10 mouse cellular contexts compared by ENCODE assay signal in genomic region chr19:5302455-5302854, GRCm38 (mm10). TPM values are rescaled to one million over a fixed set of nuclear protein-coding genes. Genes with fewer than 3 reads are reported as not detected.
DNase-seq lines count a peak whose midpoint lies in the region; ATAC-seq and TF ChIP-seq lines count a peak whose summit lies in the region.
"Had no signal": no experiment of that assay in that cellular context is flagged by ENCODE, and none has a peak within 500 bp of the region (broad histone marks: within the 10 kb centered on the region; RNA-seq: fewer than 3 reads in every experiment).

No protein-coding gene starts in this region.

- H3K9me3 ChIP-seq in heart, embryonic 11.5 days (replicated peaks; ENCODE audit: control insufficient read depth, low read length) = no peaks in the 10 kb centered on the region
- H3K9me3 ChIP-seq in kidney, embryonic 14.5 days (ENCODE audit: control insufficient read depth, low read length) = peaks cover 7% of the 10 kb centered on the region

- H3K4me1 ChIP-seq in heart, adult 2 months (ENCODE audit: control insufficient read depth, insufficient read depth, low read length) = peaks cover 3% of the 10 kb centered on the region; the same call in 1 of the 2 replicates
- peaks cover 9% of the 10 kb centered on the region; the same call in 1 of the 2 replicates for H3K4me1 ChIP-seq in heart, embryonic 11.5 days (ENCODE audit: control insufficient read depth, insufficient read depth, low read length)
- peaks cover 7% of the 10 kb centered on the region for H3K4me1 ChIP-seq in testis, adult 2 months (ENCODE audit: control insufficient read depth, insufficient read depth, low read length)
- H3K4me1 ChIP-seq in kidney, embryonic 14.5 days (ENCODE audit: control insufficient read depth, insufficient read depth, low read length) = 0 out of 2 replicates have a peak, but pooled peaks cover 7% of the 10 kb centered on the region

- H3K36me3 ChIP-seq in heart, adult 2 months (ENCODE audit: control insufficient read depth, insufficient read depth, low read length) = no peaks in the 10 kb centered on the region
- H3K36me3 ChIP-seq in heart, embryonic 11.5 days (ENCODE audit: control insufficient read depth, insufficient read depth, low read length) = no peaks in the 10 kb centered on the region; the same call in 1 of the 2 replicates
- H3K36me3 ChIP-seq in testis, adult 2 months (ENCODE audit: control insufficient read depth, insufficient read depth, low read length) = no peaks in the 10 kb centered on the region
- no peaks in the 10 kb centered on the region for H3K36me3 ChIP-seq in kidney, embryonic 14.5 days (ENCODE audit: control insufficient read depth, insufficient read depth, low read length)

- intact Hi-C loops in heart, adult 2 months (cut with DNase I) = loop anchor here (2.0 kb wide), 1 partner anchor 46 kb away; the partner anchor contains the start of gene Cst6

- no peaks in the 10 kb centered on the region for H3K79me2 ChIP-seq in heart, adult 2 months (replicated peaks; ENCODE audit: control insufficient read depth, insufficient read depth, low read length)

- H3K4me2 ChIP-seq in heart, embryonic 11.5 days = no peak overlapping the region
- H3K4me2 ChIP-seq in kidney, embryonic 14.5 days (replicated peaks; ENCODE audit: low read depth, low read length) = no peak overlapping the region

- no peak for TF ChIP-seq POLR2A in heart, adult 2 months (IDR thresholded peaks at IDR 0.05; ENCODE audit: insufficient read depth, low read depth, low read length)
- TF ChIP-seq POLR2A in testis, adult 2 months (IDR thresholded peaks at IDR 0.05; ENCODE audit: control insufficient read depth, low read depth, low read length) = no peak

- peak in 1 of 2 experiments; percentile 50 for DNase-seq in heart, adult 2 months
- no peak for DNase-seq in testis, postnatal 14 days (ENCODE audit: low spot score)
- peak; percentile 40 for DNase-seq in c-Kit-positive CD71-positive TER-119-positive erythroid progenitor cells, embryonic 14.5 days (ENCODE audit: low spot score)
- no peak for DNase-seq in urinary bladder, postnatal 10 days (ENCODE audit: low spot score)

- no peak for ATAC-seq in heart, embryonic 11.5 days (replicated peaks; ENCODE audit: insufficient number of reproducible peaks, low FRiP score, low TSS enrichment)
- ATAC-seq in kidney, embryonic 14.5 days (ENCODE audit: low FRiP score, low TSS enrichment) = peak; percentile 44; the same call in 1 of the 2 replicates
- ATAC-seq in monocyte, adult 5-6 weeks (replicated peaks; ENCODE audit: insufficient number of reproducible peaks, low FRiP score, low TSS enrichment, poor library complexity, severe bottlenecking) = peak; percentile 51; the same call in 1 of the 2 replicates

- H3K27ac ChIP-seq in heart, adult 2 months = no peak overlapping the region
- no peak overlapping the region for H3K27ac ChIP-seq in heart, embryonic 11.5 days (ENCODE audit: low read depth, low read length)
- no peak overlapping the region for H3K27ac ChIP-seq in testis, adult 2 months (ENCODE audit: control insufficient read depth, insufficient read depth, low read depth, low read length)
- H3K27ac ChIP-seq in kidney, embryonic 14.5 days (ENCODE audit: low read depth, low read length) = no peak overlapping the region

- H3K9ac ChIP-seq in heart, adult 2 months (ENCODE audit: low read depth, low read length) = no peak overlapping the region
- H3K9ac ChIP-seq in heart, embryonic 11.5 days (ENCODE audit: low read depth, low read length) = no peak overlapping the region
- H3K9ac ChIP-seq in kidney, embryonic 14.5 days (ENCODE audit: low read depth, low read length) = no peak overlapping the region

- no peak for TF ChIP-seq EP300 in heart, adult 2 months (IDR thresholded peaks at IDR 0.05; ENCODE audit: insufficient read depth, low read depth, low read length)

- peak; percentile 70 for TF ChIP-seq CTCF in heart, adult 2 months (IDR thresholded peaks at IDR 0.05)
- TF ChIP-seq CTCF in testis, adult 2 months (IDR thresholded peaks at IDR 0.05; ENCODE audit: control insufficient read depth, insufficient read depth, insufficient replicate concordance, low read depth, low read length) = peak; percentile 36; the same call in 1 of the 2 replicates

- no peak overlapping the region for H3K4me3 ChIP-seq in heart, adult 2 months
- H3K4me3 ChIP-seq in heart, embryonic 11.5 days (ENCODE audit: low read depth, low read length) = no peak overlapping the region
- no peak overlapping the region for H3K4me3 ChIP-seq in testis, adult 2 months (ENCODE audit: control insufficient read depth, low read depth, low read length)
- H3K4me3 ChIP-seq in kidney, embryonic 14.5 days (ENCODE audit: low read length) = no peak overlapping the region
- H3K4me3 ChIP-seq: erythroblast, embryonic 14.5 days; megakaryocyte, embryonic 14.5 days had no signal

- no peaks in the 10 kb centered on the region for H3K27me3 ChIP-seq in heart, adult 2 months (ENCODE audit: control insufficient read depth, insufficient read depth, low read length)
- peaks cover 12% of the 10 kb centered on the region for H3K27me3 ChIP-seq in heart, embryonic 11.5 days (ENCODE audit: control insufficient read depth, insufficient read depth, low read length)
- H3K27me3 ChIP-seq in testis, adult 2 months (ENCODE audit: control insufficient read depth, insufficient read depth, low read length) = no peaks in the 10 kb centered on the region; the same call in none of the 2 replicates
- H3K27me3 ChIP-seq in kidney, embryonic 14.5 days (ENCODE audit: control insufficient read depth, insufficient read depth, low read length) = 0 out of 2 replicates have a peak, but pooled peaks cover 3% of the 10 kb centered on the region

- WGBS in heart, adult 2 months = 16% methylated on average over 4 of the region's 4 CpGs
- WGBS in heart, embryonic 11.5 days (ENCODE audit: insufficient replicate concordance) = 13% methylated on average over 4 of the region's 4 CpGs
- WGBS in kidney, embryonic 14.5 days = 19% methylated on average over 4 of the region's 4 CpGs

RNA-seq across cellular contexts. Expression of gene Gal3st3, which starts 4.3 kb away (rescaled TPM):
- 10 to 100 TPM; 27.2 to 29.9 TPM for total RNA-seq in heart, adult 2 months (2021)
- polyA plus RNA-seq in heart, adult 2 months (2012; rRNA removed) = 35.5 and 36.1 TPM in 2 replicates
- 3.8 and 4.8 TPM in 2 replicates for polyA plus RNA-seq in heart, embryonic 11.5 days (2014; fragmentation: Nextera tagmentation; extraction: Ambion mirVana)
- polyA plus RNA-seq in testis, adult 2 months (2012; rRNA removed) = 2.2 and 2.4 TPM in 2 replicates
- 2.9 and 4.4 TPM in 2 replicates for polyA plus RNA-seq in kidney, embryonic 14.5 days (2014; fragmentation: Nextera tagmentation; extraction: Ambion mirVana)
- total RNA-seq in monocyte, adult 5-6 weeks (2017) = not detected in 3 replicates
- polyA plus RNA-seq: erythroblast, embryonic 14.5 days had no signal

RNA-seq across cellular contexts. Expression of gene Sf3b2, which starts 7.2 kb away (rescaled TPM):
- total RNA-seq in heart, adult 2 months (2021) = 100 to 1,000 TPM; 103 to 121 TPM
- 83.1 and 94.5 TPM in 2 replicates for polyA plus RNA-seq in heart, adult 2 months (2012; rRNA removed)
- polyA plus RNA-seq in heart, embryonic 11.5 days (2014; fragmentation: Nextera tagmentation; extraction: Ambion mirVana) = 224 and 239 TPM in 2 replicates
- polyA plus RNA-seq in testis, adult 2 months (2012; rRNA removed) = 92.2 and 93.4 TPM in 2 replicates
- 293 and 384 TPM in 2 replicates for polyA plus RNA-seq in kidney, embryonic 14.5 days (2014; fragmentation: Nextera tagmentation; extraction: Ambion mirVana)
- total RNA-seq in monocyte, adult 5-6 weeks (2017) = 229 to 250 TPM (median 247 TPM) in 3 replicates

RNA-seq across cellular contexts. Expression of gene Pacs1, which starts 29.5 kb away (rescaled TPM):
- total RNA-seq in heart, adult 2 months (2021) = 10 to 100 TPM; 20.8 to 21.6 TPM
- 25.7 and 28.5 TPM in 2 replicates for polyA plus RNA-seq in heart, adult 2 months (2012; rRNA removed)
- 21.4 and 22.8 TPM in 2 replicates for polyA plus RNA-seq in heart, embryonic 11.5 days (2014; fragmentation: Nextera tagmentation; extraction: Ambion mirVana)
- polyA plus RNA-seq in testis, adult 2 months (2012; rRNA removed) = 163 and 169 TPM in 2 replicates
- 17.6 and 30.4 TPM in 2 replicates for polyA plus RNA-seq in kidney, embryonic 14.5 days (2014; fragmentation: Nextera tagmentation; extraction: Ambion mirVana)
- total RNA-seq in monocyte, adult 5-6 weeks (2017) = 11.1 to 32.0 TPM (median 19.2 TPM) in 3 replicates

RNA-seq across cellular contexts. Expression of gene Catsper1, which starts 33.1 kb away (rescaled TPM):
- total RNA-seq in heart, adult 2 months (2021) = not detected
- polyA plus RNA-seq in heart, adult 2 months (2012; rRNA removed) = 0.16 TPM in 1 of 2 replicates, not detected in the other
- not detected in 2 replicates for polyA plus RNA-seq in heart, embryonic 11.5 days (2014; fragmentation: Nextera tagmentation; extraction: Ambion mirVana)
- 219 and 262 TPM in 2 replicates for polyA plus RNA-seq in testis, adult 2 months (2012; rRNA removed)
- not detected in 2 replicates for polyA plus RNA-seq in kidney, embryonic 14.5 days (2014; fragmentation: Nextera tagmentation; extraction: Ambion mirVana)
- not detected in 3 replicates for total RNA-seq in monocyte, adult 5-6 weeks (2017)
- polyA plus RNA-seq: erythroblast, embryonic 14.5 days had no signal

RNA-seq across cellular contexts. Expression of gene Cst6, which starts 46.9 kb away (rescaled TPM):
- 10 to 100 TPM; 10.9 to 16.8 TPM for total RNA-seq in heart, adult 2 months (2021)
- polyA plus RNA-seq in heart, adult 2 months (2012; rRNA removed) = 5.7 and 10.4 TPM in 2 replicates
- 0.60 and 0.84 TPM in 2 replicates for polyA plus RNA-seq in heart, embryonic 11.5 days (2014; fragmentation: Nextera tagmentation; extraction: Ambion mirVana)
- polyA plus RNA-seq in testis, adult 2 months (2012; rRNA removed) = 0.85 and 1.5 TPM in 2 replicates
- polyA plus RNA-seq in kidney, embryonic 14.5 days (2014; fragmentation: Nextera tagmentation; extraction: Ambion mirVana) = 1.3 TPM in 1 of 2 replicates, not detected in the other
- 1.1 TPM in 1 of 3 replicates, not detected in the others for total RNA-seq in monocyte, adult 5-6 weeks (2017)
- polyA plus RNA-seq: erythroblast, embryonic 14.5 days had no signal
